Mouse (Mus musculus) lung, adult 2 months (tissue): ENCODE data around the gene Vmn2r86. TPM values are rescaled to one million over a fixed set of nuclear protein-coding genes. Genes with fewer than 3 reads are reported as not detected.
"Not testable (repeated sequence)": the region's sequence is repeated elsewhere in the genome, so short reads cannot be mapped to it uniquely, and the experiment has no call there.

Source experiments
- DNase-seq: peaks from one replicate; pipeline ENCODE4 v3.0.0; 2022
- H3K4me1 ChIP-seq: fragments of 200-500 bp; 2 replicates; pipeline ENCODE4 v1.6.1; 2011; ENCODE audit warnings: low read length; ENCODE audit not compliant: control insufficient read depth, insufficient read depth
- H3K4me3 ChIP-seq: fragments of 200-500 bp; replicated peaks from 2 replicates; pipeline ENCODE3; 2011; ENCODE audit warnings: low read depth, mild to moderate bottlenecking, control low read depth, low read length; ENCODE audit errors: extremely low read depth
- CTCF ChIP-seq: fragments of 200-500 bp; IDR thresholded peaks from 2 replicates; pipeline ENCODE4 v1.5.1; 2011; ENCODE audit warnings: mild to moderate bottlenecking, low read length, control low read depth; ENCODE audit not compliant: insufficient read depth
- POLR2A ChIP-seq: fragments of 200-500 bp; IDR thresholded peaks from 2 replicates; pipeline ENCODE4 v1.6.1; 2011; ENCODE audit warnings: low read depth, mild to moderate bottlenecking, control low read depth, low read length, borderline replicate concordance; ENCODE audit errors: extremely low read depth
- WGBS: fragments of 180-500 bp; shearing (Covaris S2); methylation state at CpG from one replicate; pipeline ENCODE4 v1.1.7; 2018; 5-methylcytosine and 5-hydroxymethylcytosine counted together
- polyA plus RNA-seq: library from polyadenylated mRNA; depleted of rRNA; stranded (reverse); fragments of >200 nt; gene quantifications from 2 replicates; pipeline ENCODE4 v1.2.3, GENCODE M21; 2012; rRNA removed

The Vmn2r86 gene
- polyA plus RNA-seq = not detected in 2 replicates

- DNase-seq, H3K4me1 ChIP-seq, H3K4me3 ChIP-seq: not testable (repeated sequence)
- WGBS = 94% methylated on average over 1 of the region's 1 CpGs
These were observed at the start of gene Vmn2r86 for GRCm38 (mm10) chr10:130455950-130456349. TSS of gene Vmn2r86 (minus strand) at chr10:130456050.

- no peak within 1 kb of the TSS for H3K4me3 ChIP-seq
- no peak for DNase-seq
- no peaks in the 10 kb centered on the region for H3K4me1 ChIP-seq
- TF ChIP-seq POLR2A (no peak), CTCF (no peak)
These were observed 41.4 kb upstream of the Vmn2r86 start, which contains the start of gene Vmn2r87 for GRCm38 (mm10) chr10:130497296-130497695. TSS of gene Vmn2r87 (minus strand) at chr10:130497396.

- 3% methylated on average over 36 of the region's 36 CpGs for WGBS
- no peak overlapping the region for H3K4me3 ChIP-seq
- no peak for DNase-seq
- no peaks in the 10 kb centered on the region for H3K4me1 ChIP-seq
- TF ChIP-seq POLR2A (no peak), CTCF (no peak)
These were observed 14.5 kb upstream of the Vmn2r86 start for GRCm38 (mm10) chr10:130470311-130470760.

GRCm38 (mm10) chr10:130444776-130445175 lies 11.1 kb downstream of the Vmn2r86 start:
- no peak for DNase-seq
- Histone ChIP-seq H3K4me1 (no peaks in the 10 kb centered on the region), H3K4me3 (no peak overlapping the region)
- no peak for TF ChIP-seq CTCF
- no peak for TF ChIP-seq POLR2A
- WGBS = 86% methylated on average over 21 of the region's 21 CpGs

- DNase-seq, H3K4me3 ChIP-seq, H3K4me1 ChIP-seq: not testable (repeated sequence)
- 72% methylated on average over 11 of the region's 11 CpGs for WGBS
These were observed 21.5 kb downstream of the Vmn2r86 start for GRCm38 (mm10) chr10:130434185-130434898.

GRCm38 (mm10) chr10:130429603-130430002 lies 26.2 kb downstream of the Vmn2r86 start, which contains the start of gene Vmn2r85:
TSS of gene Vmn2r85 (minus strand) at chr10:130429703.
- DNase-seq, H3K4me3 ChIP-seq, H3K4me1 ChIP-seq: not testable (repeated sequence)

GRCm38 (mm10) chr10:130422368-130422767 lies 33.5 kb downstream of the Vmn2r86 start:
- not testable (repeated sequence) for H3K4me3 ChIP-seq, H3K4me1 ChIP-seq, DNase-seq
- WGBS = 44% methylated on average over 2 of the region's 2 CpGs

GRCm38 (mm10) chr10:130420401-130420800 lies 35.4 kb downstream of the Vmn2r86 start:
- Histone ChIP-seq H3K4me3 (no peak overlapping the region), H3K4me1 (no peaks in the 10 kb centered on the region)
- TF ChIP-seq POLR2A (no peak), CTCF (no peak)
- DNase-seq = no peak
- 69% methylated on average over 3 of the region's 3 CpGs for WGBS

GRCm38 (mm10) chr10:130419954-130420353 lies 35.9 kb downstream of the Vmn2r86 start:
- 45% methylated on average over 2 of the region's 2 CpGs for WGBS
- not testable (repeated sequence) for DNase-seq, H3K4me3 ChIP-seq, H3K4me1 ChIP-seq

GRCm38 (mm10) chr10:130416352-130416751 lies 39.5 kb downstream of the Vmn2r86 start:
- H3K4me1 ChIP-seq, DNase-seq, H3K4me3 ChIP-seq: not testable (repeated sequence)

GRCm38 (mm10) chr10:130412167-130412698 lies 43.6 kb downstream of the Vmn2r86 start:
- not testable (repeated sequence) for H3K4me1 ChIP-seq, H3K4me3 ChIP-seq, DNase-seq
- 57% methylated on average over 29 of the region's 35 CpGs for WGBS
